Mouse (Mus musculus) telencephalon, adult 2 months (tissue): ENCODE results near the gene Slc6a16.

Experiments used
- DNase-seq: peaks from one replicate; pipeline ENCODE4 v3.0.0-alpha.2; 2011; ENCODE audit warnings: low read depth, low spot score

The Slc6a16 gene

DNA sequence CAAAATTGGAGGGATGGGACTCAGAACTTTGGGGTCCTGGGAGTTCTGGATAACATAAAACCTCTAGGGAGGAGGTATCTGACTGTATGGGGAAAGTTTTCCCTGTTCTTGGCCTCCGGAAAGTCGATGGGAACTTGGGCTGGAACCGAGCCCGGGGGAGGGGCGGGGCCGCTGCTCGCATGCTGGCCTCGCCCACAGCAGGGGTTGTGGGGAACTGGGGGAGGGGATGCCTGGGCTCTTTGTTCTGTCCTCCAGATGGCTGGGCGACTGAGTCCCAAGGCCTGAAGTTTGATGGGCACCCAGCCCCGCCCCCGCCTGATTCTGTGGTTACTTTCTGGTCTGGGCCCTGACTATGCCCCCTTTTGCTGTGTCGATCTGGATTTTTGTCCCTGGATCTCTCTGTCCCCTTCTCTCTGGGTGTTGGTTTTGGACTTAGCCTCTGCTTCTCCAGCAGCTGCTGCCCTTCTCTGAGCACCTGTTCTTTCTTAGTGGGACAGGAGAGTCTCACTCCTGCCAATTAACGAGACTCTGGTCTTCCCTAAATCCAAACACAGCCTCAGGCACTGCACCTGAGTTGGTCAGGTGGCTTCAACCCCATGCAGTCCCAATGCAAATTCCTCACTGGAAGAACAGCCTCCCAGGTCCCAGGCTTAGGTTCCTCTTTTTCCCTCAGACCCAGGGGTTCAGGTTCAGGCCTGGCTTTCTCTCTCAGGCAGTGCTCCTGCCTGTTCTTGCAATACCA lies 24.3 kb upstream of the Slc6a16 start:
- DNase-seq, result no peak

DNA sequence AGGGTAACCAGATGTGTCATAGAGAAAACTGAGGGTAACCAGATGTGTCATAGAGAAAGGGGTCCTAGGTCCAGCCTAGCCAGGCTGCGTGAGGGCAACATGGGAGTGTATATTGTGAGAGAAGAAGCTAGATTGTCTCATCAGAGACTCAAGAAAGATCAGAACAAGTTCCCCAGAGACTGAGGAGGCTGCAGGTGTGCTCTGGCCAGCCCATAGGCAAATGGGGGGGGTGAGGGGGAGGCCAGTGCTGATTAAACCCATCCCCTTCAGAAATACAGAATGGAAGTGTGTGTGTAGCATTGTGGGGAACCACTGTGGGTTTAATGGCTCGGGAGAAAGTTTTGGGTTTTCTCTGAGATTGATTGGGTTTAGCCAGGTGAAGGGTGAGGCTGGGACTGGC lies 19.2 kb upstream of the Slc6a16 start:
- no peak for DNase-seq

DNA sequence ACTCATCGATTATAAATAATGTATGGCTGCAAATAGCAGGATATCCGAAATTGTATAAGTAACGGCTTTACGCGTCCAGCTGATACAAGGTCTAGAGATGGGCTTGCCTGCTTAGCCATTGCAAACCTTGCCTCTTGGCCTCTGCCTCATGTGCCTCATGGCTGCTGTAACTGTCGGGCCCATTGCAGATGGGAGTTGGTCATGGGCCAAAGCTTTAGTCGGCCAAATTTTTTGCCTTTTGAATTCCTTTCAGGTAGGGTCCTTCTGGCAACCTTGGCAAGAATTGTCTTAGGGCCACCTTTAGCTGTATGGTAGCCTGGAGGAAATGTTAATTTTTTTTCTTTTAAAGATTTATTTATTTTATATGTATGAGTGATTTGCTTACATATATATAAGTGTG lies 16.1 kb upstream of the Slc6a16 start:
- DNase-seq, result no peak

DNA sequence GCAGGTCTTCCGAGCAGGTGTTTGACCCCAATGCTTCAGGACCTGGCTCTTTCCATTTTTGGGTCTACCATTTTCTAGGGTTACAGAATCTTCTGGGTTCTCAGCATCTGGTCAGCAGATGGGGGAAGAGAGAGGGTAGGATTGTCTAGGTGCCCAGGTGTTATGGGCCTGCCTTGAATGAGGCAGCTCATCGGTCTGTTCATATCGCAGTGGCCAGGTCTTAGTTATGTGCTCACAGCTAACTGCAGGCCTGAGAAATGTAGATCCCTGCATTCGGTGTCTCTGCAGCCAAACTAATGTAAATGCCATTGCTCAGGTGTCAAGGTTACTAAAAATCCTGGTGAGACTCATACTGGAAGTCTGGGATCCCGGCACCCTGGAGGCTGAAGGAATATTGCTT lies 14.5 kb upstream of the Slc6a16 start:
- no peak for DNase-seq

DNA sequence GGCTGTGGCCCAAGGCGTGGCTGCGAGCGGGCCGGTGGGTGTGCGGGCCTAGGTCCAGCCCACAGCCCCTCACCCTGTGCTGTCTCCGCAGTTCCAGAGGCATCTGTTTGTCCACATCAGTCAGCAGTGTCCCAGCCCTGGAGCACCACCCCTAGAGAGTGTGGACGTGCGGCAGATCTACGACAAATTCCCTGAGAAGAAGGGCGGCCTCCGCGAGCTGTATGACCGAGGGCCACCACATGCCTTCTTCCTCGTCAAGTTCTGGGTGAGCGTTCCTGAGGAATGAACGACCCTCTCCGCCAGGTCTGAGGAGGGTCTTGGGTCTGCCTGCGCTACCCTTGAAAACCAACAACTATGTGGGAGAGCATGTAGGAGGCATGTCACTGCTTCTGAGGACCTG lies 12.3 kb upstream of the Slc6a16 start:
- no peak for DNase-seq

DNA sequence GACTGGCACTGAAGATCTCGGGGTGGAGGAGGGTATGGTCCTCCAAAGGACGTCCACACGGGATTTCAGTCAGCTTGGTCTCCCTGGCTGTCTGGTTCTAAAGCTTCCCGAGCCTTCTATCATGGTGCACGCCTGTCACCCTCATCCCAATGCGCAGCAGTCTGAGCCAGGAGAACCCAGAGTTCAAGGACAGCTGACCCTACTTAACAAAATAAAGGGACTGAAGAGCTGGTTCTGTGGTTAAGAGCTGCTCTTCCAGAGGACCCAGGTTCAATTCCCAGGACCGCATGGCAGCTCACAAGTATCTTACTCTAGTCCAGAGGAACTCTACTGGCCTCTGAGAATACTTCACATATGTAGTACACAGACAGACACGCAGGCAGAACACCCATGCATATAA lies 11.8 kb upstream of the Slc6a16 start:
- no peak for DNase-seq

DNA sequence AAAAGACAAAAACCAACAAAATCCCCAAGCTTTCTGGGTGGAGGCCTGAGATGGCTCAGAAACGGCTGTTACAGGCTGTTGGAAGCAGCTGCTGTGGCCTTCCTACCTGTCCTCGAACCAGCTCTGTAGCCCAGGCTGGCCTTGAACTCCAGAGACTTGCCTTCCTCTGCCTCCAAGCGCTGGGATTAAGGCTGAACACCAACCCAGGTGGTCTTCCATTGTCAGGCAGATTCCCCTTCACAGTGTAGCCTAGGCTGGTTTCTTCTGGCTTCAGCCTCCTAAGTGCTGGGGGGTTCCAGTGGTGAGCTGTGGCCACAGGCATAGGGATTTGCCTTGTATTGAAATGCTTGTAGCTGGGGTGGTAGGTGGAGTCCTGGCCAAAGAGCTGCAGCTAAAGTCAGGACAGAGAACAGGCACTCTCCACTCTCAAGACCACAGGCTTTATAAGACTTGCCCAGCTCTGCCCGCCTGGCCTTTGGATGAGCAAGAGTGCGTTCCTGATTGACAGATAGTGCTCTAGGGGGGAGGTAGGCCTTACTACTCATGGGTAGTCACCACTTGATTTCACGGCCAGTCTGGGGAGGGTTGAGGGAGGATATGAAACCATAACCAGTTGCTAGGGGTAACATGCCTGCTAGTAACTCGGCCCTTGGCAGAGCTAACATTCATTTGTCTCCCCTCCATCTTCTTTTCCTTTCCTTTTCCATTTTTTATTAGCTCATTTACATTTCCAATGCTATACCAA lies 11.3 kb upstream of the Slc6a16 start:
- no peak for DNase-seq

DNA sequence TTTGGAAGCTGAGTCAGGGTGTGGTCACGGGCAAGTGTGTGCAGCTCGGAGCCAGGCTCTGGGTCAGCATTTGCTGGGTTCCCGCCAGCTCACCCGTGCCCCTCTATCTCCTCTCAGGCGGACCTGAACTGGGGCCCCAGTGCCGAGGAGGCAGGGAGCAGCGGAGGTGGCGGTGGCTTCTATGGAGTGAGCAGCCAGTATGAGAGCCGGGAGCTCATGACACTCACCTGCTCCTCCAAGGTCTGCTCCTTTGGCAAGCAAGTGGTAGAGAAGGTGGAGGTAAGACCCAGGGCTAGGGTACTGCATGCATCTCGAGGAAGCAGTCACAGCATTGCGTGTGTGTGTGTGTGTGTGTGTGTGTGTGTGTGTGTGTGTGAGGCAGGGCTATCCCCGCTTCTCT lies 9.7 kb upstream of the Slc6a16 start:
- DNase-seq, result no peak

DNA sequence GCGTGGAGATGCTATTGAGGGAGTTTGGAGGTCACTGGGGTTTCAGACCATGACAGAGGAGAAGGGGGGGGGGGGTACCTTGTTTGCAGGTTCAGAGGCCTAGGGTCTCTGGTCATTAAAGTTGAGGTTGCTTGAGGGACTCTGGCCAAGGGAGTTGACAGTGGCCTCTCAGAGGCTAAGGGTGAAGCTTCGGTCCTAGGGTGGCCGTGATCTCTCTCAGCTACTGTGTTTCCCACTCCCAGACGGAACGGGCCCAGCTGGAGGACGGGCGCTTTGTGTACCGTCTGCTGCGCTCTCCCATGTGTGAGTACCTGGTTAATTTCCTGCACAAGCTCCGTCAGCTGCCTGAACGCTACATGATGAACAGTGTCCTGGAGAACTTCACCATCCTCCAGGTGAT lies 8.9 kb upstream of the Slc6a16 start:
- no peak for DNase-seq

DNA sequence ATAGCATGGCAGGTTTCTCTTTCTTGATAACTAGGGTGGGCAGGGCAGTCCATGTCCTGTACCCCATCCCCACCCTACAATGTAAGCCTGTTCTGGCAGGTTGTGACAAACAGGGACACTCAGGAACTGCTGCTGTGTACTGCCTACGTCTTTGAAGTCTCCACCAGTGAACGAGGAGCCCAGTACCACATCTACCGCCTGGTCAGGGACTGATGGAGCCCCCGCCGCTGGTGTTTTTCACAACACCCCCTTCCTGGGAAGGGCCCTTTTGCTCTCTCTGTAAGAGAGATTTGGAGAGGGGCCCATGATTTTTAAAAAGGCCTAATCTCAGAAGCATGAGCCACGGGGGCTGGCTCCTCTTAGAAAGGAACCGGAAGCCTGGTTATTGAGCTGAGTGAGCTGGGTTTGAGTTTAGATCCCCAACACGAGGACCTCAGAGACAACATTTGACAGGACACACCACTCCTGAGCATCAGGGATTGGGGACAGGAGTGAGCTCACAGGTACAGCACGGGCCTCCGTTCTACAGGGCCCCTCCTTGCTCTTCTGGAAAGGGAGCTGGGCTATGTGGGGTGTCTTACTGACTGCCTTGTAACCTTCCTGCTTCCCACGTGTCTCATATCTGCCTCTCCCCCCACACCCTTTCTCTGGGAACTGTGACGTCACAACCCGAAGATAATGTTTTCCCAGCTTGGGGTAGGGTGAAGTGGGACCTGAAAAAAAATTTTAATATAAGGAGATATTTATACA lies 8.0 kb upstream of the Slc6a16 start:
- DNase-seq, result peak; percentile 76

DNA sequence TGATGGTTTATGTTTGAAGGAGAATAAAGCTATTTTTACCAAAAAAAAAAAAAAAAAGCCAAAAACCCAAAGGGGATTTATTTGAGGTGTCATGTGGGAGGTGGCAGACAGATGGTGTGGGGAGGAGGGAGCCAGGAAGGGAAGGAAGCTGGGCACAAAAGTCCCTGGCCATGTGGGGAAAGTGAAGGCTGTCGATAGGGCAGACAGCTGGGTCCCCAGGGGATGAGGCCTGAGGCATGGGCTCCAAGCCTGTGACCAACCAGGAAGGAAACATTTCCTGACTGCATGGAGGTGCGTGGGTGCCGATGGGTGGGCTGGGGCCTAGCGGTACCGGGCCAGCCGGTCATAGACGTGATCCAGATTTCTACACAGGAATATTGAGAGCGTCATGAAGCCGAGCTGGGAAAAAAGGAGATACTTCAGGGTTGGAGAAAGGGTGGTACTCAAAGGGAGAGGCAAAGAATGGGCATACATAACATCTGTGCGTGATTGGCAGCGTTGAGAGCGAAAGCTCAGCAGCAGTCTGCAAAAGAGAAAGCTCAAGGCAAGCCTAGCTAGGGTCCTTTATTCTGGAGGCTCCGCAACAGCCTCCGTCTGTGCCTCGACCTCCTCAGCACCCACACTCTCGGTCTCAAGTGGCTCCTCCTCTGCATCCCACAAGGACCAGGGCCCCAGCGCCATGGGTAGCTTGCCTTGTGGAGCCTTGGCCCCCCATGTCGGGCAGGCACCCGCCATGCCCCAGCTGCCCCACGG lies 7.1 kb upstream of the Slc6a16 start:
- peak; percentile 93 for DNase-seq

DNA sequence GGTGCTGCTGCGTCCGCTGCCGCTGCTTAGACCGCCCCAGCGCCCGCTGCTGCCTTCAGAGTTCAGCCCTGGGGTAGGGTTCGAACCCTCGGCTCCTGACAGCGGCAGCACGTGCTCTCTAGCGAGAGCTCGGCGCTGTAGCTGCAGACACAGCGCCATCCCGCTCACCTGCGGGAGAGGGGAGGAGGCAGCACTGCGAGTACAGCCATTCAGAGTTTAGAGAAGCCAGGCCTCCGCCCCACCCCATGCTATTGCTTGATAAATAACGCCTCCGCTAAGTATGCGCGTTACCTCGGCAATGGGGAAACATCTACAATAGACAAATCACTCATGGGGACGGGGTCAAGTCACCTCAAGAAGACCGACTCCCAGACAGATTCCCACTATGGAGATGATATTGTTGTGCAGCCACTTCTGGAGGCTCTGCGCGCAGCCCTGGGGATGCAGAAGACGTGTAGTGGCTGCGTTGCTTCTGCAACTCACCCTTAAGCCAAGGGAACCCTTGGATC lies 6.5 kb upstream of the Slc6a16 start:
- no peak for DNase-seq

DNA sequence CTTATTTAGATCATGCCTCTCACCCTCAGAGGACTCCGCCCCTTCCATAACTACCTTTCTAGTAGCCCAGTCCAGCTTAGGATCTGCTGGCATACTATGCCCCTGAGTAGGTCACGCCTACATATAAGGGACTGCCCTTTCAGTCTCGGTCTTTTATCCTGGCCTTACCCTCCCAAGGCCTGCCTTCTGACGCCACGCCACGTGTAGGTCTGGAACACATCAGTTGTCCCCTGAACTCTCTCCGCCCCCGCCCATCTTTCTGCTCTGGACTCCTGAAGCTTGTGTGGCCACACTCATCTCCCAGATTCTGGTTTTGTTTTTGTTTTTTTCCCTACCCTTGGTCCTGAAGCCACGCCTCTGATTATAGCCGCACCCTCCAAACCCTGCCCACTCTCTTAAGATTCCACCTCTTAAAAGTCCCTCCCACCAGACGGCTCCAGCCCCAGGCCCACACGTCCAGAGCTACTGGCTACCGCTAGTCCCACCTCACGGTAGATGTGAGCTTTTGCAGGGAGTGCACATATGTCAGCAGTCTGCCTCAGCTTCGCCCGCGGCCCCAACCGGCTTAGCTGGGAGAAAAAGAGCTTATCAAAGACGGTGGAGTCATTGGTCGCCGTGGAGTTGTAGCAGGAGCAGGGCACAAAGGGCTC lies 5.8 kb upstream of the Slc6a16 start:
- no peak for DNase-seq

DNA sequence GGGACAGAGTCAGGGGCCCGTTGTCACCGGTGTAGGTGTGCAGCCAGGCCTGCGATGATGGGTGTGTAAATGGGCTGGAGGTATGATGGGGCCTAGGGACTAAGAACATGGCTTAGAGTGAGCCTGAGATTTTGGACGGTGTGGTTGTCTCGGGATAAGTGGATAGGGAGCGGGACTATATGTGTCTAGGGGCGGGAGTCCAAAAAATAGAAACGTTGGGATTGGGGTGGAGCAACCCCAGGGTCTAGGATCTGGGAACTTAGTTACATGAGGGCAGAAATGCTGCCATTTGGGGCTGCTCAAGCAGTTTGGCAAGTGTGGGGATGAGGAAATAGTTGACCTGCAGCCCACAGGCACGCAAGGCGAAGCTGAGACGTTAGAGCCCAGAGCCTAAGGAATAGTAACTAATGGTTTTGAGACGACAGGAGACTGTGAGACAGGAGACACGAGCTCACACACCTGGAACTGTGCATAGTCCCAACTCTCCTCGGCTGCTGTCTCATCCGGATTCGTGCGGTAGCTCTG lies 5.2 kb upstream of the Slc6a16 start:
- DNase-seq, result no peak

DNA sequence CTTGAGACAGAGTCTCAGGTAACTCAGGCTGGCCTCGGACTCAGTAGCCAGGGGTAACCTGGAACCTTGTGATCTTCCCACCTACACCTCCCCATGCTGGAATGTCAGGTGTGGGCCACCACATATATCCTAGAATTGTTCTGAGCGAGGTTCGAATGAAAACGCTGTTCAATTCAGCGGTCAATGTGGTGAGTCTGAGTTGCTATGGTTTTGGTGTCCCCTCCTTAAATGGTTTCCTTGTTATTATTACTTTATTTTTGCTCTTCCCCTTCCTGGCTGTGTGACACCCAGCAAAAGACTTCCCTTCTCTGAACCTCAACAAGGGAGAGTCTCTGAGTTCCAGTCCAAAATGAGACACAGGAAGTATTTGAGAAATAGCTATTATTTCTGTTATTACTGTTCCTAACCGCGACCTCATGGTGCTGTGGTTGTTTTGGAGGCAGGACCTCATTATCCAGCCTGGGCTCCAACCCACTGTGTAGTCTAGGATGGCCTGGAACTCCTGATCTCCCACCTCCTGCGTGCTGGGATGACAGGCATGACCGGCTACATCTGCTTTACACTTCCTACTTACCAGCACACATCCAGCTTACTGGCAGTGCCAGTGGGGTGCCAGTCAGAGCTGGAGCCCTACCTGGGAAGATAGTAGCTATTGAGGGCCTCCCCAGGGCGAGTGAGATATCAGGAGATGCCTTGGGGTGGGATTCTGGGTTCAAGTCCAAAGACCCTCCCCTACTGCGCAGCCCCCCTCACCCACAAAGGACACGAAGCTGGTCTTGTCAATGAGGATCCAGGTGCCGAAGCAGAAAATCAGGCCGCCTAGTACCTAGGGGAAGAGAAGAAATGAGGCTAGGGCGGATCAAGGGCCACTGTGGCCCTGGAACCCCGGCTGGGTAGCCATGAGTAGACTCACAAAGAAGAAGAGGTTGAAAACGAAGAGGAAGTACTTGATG lies 2.9 kb upstream of the Slc6a16 start:
- no peak for DNase-seq

DNA sequence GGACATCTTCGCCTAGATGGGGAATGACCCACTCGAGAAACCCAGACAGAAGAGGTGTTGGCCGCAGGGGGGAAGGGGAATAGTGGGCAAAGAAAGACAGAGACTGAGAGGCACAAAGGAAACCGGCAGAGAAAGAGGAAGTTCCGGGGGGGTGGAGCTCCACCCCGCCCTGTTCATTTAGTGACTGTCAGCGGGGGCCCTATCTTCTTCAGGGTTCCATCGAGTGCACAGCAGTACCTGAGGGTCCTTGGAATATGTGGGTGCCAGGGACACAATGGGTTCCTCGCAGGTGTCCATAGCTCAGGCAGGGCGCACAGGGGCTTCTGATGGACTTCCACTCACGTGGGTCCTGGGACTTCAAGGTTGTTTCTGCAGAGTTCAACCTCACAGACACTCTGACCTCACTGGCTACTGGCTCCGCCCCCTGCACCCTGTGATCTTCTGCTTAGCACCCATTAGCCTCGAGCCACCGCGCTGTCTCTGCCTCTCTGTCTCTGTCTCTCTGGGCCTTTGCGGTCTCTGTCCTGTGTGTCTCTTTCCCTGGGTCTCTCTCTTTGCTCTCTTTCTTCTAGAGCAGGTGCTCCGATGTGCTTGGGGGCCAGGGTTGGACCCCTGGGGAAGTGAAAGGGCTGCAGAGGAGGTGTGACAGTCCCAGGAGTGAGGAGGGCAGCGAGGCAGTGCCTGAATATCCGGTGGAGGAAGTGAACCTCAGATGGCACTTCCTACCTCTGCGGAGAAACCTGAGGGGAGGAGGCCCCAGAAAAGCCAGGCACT lies 2.0 kb upstream of the Slc6a16 start, which contains the start of gene Cd37:
Gene Cd37, minus strand, starts transcription at position 393 of the 774 bp plus-strand sequence.
- no peak for DNase-seq

DNA sequence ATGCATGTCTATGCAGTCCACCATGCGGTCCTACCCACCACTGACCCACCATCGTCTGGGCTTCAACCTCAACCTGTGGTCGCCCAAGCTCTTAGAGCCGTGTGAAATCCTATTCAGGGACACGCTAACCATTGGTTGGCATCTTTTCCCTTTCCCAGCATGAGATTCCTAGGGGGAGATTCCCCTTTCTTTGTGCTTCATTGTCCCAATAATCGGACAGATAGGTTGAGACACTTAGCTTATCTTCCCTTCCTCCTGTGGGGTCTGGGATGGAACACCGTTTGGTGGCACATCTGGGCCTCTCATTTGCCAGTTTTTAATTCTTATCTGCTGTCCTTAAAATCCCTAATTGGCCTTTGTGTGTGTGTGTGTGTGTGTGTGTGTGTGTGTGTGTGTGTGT lies 776 bp upstream of the Slc6a16 start:
- DNase-seq, result no peak

DNA sequence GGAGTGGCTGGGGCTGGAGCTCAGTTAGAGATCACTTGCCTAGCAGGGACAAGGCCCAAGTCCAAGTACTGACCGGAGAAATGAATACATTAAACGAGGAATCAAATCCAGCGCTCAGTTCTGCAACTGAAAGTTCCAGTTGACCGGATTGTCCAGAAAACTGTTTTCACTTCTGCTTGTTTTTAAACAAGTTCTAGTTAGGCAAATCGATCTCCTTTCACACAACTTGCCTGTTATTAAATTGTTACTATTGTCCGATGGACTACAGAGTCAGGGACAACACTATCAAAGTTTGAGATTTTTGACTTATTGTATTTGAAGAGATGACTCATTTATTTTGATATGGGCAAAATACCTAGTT lies 484 bp downstream of the Slc6a16 start:
- no peak for DNase-seq

DNA sequence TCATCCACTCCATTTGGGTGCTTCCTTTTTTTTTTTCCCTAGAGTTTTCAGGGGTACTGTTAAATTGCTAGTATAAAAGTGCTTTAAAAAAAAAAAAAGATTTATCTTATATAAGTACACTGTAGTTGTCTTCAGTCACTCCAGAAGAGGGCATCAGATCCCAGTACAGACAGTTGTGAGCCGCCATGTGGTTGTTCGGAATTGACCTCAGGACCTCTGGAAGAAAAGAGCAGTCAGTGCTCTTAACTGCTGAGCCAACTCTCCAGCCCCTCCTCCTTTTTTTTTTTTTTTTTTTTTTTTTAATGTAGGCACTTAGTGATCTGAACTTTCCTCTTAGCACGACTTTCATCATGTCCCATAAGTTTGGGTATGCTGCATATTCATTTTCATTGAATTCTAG lies 6.8 kb downstream of the Slc6a16 start:
- no peak for DNase-seq
